Mouse (Mus musculus) embryo, embryonic 11.5 days (tissue): ENCODE data around the gene Ssc5d.
"Not testable (repeated sequence)": the region's sequence is repeated elsewhere in the genome, so short reads cannot be mapped to it uniquely, and the experiment has no call there.

Experiments used
- DNase-seq: peaks from one replicate; pipeline ENCODE4 v3.0.0-alpha.2; 2012; ENCODE audit warnings: low read depth, low spot score

Ssc5d gene

DNA sequence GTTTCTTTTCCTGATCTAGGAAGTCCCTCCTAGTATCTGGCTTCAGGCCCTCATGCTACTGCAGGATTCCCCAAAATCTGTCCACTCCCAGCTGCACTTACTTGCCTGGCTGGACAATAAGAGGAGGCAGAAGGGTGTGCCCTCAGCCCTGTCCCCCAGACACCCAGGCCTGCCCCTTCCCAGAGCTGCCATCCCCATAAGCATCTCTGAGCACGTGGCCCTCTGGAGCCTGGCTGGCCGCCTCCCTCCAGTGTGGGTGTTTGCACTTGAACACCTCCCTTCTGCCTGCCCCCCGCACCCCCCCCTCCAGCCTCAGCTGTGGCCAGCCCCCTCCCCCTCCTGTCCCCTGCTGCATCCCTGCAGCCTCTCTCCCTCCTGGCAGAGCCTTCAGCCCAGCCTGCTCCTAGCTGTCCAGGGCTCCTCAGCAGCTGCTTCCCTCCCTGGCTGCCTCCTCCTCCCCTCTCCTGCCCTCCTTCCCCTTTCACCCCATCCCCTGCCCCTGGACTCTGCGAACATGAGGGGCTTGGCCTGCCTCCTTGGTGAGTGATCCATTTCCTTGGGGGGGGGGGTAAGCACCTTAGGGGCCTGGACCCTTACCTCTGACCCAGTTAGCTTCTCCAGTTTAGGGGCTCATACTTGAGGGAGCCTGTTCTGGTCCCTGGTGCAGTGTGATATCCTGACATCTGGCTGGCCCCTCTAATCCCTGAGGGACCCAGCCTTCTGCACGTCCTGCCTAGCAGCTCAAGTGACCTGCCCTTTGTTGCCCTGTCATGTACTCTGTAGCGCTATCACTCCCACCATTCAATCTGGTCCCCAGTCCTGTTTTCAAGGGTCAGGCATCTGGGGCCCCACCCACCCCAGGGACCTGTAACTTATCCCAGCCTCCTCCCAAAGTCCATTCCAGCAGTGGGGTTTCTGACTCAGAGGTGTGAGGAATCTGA, at the start of gene Ssc5d:
Gene Ssc5d, plus strand, starts transcription at position 345 of the 941 bp plus-strand sequence.
- no peak for DNase-seq

DNA sequence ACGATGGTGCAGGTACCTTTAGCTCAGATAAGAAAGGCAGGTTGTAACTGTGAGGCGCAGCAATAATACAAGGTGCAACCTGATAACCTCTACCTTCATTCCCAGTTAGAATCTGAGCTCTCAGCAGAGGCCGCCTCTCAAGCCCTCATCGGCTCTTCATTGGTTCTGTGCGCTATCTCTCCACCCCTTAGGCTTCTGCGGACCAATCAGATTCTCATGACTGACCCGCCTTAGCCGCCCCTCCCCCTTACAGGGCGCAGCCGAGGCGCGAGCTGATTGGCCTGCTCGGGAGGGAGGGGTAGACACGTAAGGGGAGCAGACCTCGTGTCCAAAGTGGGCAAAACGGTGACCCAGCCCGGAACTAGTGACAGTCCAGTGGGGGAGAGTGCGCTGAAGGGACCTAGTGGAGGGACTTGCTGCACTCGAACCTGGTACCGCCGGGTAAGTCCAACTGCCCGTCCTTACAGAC, 48.8 kb upstream of the Ssc5d start, which contains the start of gene Isoc2a:
Gene Isoc2a, plus strand, starts transcription at position 401 of the 469 bp plus-strand sequence.
- DNase-seq = peak; percentile 93

- DNase-seq = no peak
These were observed 48.4 kb upstream of the Ssc5d start for GRCm38 (mm10) chr7:4877226-4877625.

DNA sequence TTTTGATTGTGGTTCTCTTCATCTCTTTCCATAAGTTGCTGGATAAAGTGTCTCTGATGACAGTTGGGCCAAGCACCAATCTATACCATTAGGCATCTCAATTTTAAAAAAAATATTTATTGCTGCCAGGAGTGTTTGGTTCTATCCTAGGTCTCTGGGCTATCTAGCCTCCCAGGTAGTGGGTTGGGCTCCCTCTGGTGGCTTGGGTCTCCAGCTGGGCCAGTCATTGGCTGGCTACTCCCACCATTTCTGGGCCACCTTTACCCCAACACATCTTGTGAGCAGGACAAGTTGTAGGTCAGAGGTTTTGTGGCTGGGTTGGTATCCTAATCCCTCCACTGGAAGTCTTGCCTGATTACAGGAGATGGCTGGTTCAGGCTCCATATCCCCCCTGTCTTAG, 47.4 kb upstream of the Ssc5d start:
- no peak for DNase-seq

GRCm38 (mm10) chr7:4879036-4879435, 46.5 kb upstream of the Ssc5d start:
- DNase-seq = not testable (repeated sequence)

DNA sequence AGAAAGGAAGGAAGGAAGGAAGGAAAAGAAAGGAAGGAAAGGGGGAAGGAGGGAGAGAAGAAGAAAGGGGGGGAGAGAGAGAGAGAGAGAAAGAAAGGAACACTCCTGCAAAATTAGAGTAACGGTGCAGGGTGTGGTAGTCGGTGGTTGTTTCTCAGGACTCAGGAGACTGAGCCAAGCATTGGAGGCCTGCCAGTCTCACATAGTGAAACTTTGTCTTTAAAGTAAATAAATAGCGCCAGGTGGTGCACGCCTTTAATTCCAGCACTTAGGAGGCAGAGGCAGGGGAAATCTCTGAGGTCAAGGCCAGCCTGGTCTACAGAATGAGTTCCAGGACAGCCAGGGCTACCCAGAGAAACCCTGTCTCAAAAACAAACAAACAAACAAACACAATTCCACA, 38.9 kb upstream of the Ssc5d start:
- no peak for DNase-seq

- no peak for DNase-seq
These were observed 30.4 kb upstream of the Ssc5d start for GRCm38 (mm10) chr7:4895186-4895585.

DNA sequence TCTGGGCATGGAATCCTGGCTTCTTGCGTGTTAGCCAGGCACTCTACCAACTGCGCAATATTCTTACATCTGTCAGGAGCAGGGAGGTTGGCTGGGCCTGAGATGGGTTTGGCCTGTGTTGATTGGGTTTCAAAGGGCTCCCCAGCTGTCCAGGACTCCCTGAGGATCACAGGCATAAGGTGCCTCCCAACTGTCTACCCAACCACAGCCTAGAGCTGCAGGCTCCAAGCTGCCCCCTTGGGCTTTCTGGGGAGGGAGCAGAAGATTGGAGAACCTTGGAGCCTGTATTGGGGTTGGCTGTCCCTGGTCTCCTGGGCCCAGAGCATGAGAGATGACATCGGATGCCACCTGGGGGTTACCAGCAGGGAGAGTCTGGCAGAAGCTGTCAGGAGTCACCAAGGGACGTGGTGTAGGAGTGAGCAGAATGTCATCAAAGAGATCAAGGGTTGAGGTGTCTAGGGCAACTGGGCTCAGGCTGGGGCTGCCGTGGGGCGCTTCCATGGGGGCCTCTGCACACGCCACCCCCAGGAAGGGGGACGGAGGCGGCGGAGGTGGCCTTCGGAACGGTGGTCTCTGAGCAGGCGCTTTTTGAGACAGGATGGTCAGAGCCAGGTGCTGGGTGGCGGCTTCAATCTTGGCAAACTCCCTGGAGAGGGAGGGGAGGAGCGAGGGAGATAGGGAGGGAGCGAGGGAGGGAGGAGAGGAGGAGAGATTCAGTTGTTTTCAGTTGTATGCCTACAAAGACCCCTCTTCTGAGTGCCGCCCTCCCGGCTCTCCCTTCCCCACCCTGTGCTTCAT, 26.5 kb upstream of the Ssc5d start:
- DNase-seq = no peak

DNA sequence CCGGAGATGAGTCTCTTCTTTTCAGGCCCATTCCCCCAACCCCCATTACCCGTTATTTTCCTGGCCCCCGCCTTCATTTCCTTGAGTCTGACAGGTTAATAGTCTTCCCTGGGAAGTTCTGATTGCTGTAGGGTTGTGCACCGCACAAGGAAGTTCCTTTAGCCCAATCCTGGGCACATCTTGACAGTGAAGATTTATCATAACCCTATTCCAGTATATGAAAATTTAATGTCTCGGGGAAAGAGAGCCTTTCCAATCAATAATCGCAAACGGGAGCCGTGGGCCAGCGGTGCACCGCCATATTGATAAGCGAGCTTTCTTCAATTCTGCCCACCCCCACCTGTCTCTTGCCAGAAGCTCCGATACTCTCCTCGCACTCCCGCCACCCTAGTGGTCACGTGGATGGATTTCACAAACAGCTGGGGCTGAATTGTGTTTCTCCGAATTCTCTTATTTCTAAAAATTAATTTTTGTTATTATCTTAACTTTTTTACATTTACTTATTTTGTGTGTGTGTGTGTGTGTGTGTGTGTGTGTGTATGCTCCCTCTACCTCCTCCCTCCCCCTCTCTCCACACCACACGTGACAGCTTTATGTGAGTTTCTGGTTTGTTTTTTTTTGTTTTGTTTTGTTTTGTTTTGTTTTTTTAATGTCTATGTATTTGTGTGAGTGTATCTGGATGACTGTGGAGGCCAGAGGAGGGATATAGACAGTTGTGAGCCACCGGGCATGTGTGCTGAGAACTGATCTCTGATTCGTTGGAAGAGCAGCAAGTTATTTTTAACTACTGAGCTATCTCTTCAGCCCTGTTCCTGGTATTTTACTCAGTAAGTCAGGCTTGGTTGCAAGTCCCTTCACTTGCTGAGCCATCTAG, 25.7 kb upstream of the Ssc5d start:
- DNase-seq = no peak

DNA sequence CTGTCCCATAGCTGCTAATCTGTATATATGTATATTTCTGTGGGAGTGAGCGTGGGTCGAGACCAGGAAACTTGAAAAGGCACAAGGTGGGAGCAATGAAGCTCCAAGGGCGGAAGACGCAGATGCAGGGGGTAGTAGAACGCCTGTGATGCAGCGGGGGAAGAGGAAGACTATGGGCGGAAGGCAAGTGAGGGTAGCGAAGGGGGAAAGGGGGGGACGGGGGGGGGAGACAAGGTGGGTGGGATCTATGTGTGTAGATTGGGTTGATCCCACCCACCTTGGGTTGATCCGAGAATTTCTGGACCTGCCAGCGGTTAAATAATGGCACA, 25.1 kb upstream of the Ssc5d start:
- no peak for DNase-seq

DNA sequence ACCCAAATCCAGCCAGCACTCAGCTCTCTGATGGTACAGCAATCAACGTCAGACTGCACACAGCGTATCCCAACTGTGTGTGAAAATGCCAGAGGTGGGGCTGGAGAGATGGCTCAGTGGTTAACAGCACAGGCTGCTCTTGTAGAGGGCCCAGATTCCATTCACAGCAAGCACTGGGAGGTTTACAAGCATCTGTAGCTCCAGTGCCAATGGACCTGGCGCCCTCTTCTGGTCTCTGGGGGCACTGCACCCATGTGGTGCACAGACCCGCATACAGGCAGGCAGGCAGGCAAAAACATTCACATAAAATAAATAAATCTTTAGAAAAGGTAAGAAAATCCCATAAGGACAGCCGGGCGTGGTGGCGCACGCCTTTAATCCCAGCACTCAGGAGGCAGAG, 24.4 kb upstream of the Ssc5d start:
- DNase-seq = no peak

DNA sequence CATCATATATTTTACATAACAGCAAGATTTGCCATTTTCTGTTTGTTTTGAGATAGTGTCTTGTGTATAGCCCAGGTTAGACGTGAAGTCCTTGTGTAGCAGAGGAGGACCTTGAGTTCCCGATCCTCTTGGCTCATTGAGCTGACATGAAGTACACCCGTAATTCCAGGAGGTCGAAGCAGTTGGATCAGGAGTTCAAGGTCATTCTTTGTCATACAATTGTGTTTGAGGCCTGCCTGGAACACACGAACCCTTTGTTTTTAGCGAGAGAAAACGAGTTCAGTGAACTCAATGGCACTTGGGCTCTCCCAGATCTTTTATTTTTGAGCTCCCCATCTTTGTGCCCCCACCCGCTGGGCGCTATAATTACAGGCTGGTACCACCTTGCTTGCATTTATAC, 23.2 kb upstream of the Ssc5d start:
- DNase-seq = no peak

- DNase-seq = no peak
These were observed 19.1 kb upstream of the Ssc5d start, which contains the start of gene Gm36210 for GRCm38 (mm10) chr7:4906466-4906950. Gm36210 (minus strand) TSS chr7:4906516.

DNA sequence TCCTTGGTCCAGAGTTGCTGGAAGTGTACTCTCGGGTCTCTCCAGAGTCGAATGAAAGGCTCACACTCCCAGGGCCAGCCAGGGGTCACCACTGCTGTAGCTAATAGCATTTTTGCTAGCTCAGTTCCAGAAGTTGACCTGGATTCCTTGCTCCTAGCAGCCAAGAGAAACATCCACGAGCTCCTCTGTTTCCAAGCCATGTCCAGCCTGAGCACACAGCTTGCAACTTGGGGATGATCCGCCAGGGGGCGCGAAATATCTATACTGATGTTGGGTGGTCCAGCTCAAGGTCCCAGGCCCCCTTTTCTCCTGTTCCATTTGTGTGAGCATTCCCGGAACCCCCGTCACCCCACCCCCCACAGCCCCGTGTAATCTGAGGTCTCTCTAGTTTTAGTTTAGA, 14.0 kb upstream of the Ssc5d start:
- no peak for DNase-seq

- DNase-seq = no peak
These were observed 13.3 kb upstream of the Ssc5d start for GRCm38 (mm10) chr7:4912248-4912647.

- DNase-seq = peak; percentile 90
These were observed 10.4 kb upstream of the Ssc5d start, which contains the start of gene Zfp628 for GRCm38 (mm10) chr7:4915007-4915665. Zfp628 (plus strand) TSS chr7:4915217.

DNA sequence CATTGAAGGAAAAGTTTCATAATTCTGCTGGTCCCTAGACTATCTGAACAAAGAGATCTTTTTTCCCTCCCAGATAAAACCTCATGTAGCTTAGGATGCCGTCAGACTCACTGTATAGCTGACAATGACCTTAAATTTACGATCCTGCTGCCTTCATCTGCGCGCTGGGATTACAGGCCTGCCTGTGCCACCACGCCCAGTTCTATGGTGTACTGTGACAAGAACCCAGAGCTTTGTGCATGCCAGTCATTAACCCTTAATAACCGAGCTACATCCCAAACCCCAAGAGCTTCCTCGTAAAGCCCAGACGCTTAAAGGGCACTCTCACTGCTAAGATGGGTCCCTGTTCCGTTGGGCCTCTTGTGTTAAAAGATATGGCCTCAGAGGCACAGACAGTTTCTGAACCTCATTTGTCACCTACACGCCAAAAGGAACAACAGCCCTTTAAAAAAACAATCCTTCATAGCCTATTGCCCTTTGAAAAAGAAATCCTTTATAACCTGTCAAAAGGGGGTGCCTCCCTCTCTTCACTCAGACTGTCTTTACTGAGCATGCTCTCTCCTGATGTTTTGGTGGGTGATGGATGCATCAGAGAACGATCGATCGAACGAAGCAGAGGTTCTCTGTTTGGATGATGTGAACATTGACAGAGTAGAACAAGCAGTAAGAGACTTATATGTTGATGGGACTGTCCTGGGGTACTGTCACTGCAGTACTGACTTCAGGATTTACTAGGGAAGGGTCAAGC, 9.7 kb upstream of the Ssc5d start:
- no peak for DNase-seq

GRCm38 (mm10) chr7:4917494-4917893, 8.1 kb upstream of the Ssc5d start:
- DNase-seq = no peak

DNA sequence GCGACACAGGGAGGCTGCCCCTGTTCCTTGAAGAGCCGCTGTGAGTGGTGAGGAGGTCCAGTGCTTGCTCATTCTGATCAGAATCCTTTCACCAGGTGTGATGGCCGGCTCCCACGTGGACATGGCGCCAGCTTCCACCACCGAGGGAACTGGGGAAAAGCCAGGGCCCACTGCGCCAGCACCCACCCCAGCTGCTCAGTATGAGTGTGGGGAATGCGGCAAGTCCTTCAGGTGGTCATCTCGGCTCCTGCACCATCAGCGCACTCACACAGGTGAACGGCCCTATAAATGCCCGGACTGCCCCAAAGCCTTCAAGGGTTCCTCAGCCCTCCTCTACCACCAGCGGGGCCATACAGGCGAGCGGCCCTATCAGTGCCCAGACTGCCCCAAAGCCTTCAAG, 6.9 kb upstream of the Ssc5d start:
- DNase-seq = no peak

DNA sequence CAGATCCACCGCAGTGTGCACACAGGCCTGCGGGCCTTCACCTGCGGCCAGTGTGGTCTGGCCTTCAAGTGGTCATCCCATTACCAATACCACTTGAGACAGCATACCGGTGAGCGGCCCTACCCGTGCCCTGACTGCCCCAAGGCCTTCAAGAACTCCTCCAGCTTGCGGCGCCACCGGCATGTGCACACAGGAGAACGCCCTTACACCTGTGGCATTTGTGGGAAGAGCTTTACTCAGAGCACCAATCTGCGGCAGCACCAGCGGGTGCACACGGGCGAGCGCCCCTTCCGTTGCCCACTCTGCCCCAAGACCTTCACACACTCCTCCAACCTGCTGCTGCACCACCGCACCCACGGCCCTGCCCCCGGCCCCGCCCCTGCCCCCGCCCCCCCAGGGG, 6.5 kb upstream of the Ssc5d start:
- DNase-seq = no peak
